Mouse (Mus musculus): ENCODE measurements around the gene Zfp879. TPM values are rescaled to one million over a fixed set of nuclear protein-coding genes. Genes with fewer than 3 reads are reported as not detected.

Gene Zfp879
- total and polyA plus RNA-seq, 2 experiments, result 0.07 to 0.74 TPM

GRCm38 (mm10) chr11:50797674-50798073 lies 43.7 kb downstream of the Zfp879 start:
- DNase-seq (ENCODE audit: extremely low read depth, low read depth, low spot score), result no peak
- Histone ChIP-seq H3K27me3 (ENCODE audit: control insufficient read depth, insufficient read depth, low read length) (no peaks in the 10 kb centered on the region), H3K4me1 (ENCODE audit: control insufficient read depth, insufficient read depth, low read length) (no peaks in the 10 kb centered on the region), H3K27ac (replicated peaks; ENCODE audit: insufficient read depth, low read depth, low read length) (no peak overlapping the region), H3K9ac (ENCODE audit: low read depth, low read length) (no peak overlapping the region), H3K36me3 (ENCODE audit: control insufficient read depth, insufficient read depth, low read length) (no peaks in the 10 kb centered on the region), H3K79me2 (ENCODE audit: control insufficient read depth, insufficient read depth, low read length) (no peaks in the 10 kb centered on the region), H3K4me3 (ENCODE audit: insufficient read depth, low read depth, low read length) (no peak overlapping the region)
- WGBS, result 73% methylated on average over 11 of the region's 11 CpGs
- TF ChIP-seq POLR2A (IDR thresholded peaks at IDR 0.05; ENCODE audit: extremely low read depth, insufficient read depth, low read length) (no peak), CTCF (IDR thresholded peaks at IDR 0.05; ENCODE audit: low read depth, low read length) (no peak)

Other genes starting within 250 kb of the Zfp879 start
- 1.4 and 2.1 TPM in 2 replicates for gene Adamts2, start 239.5 kb downstream of the Zfp879 start, total RNA-seq (2014; rRNA removed)
- gene Adamts2, start 239.5 kb downstream of the Zfp879 start, polyA plus RNA-seq (2012; rRNA removed), result 2.3 and 2.6 TPM in 2 replicates
- 0.28 and 0.34 TPM in 2 replicates for gene Zfp354c, start 13.8 kb downstream of the Zfp879 start, total RNA-seq (2014; rRNA removed)
- 0.05 and 0.10 TPM in 2 replicates for gene Zfp354c, start 13.8 kb downstream of the Zfp879 start, polyA plus RNA-seq (2012; rRNA removed)
- gene Grm6, start 9.1 kb upstream of the Zfp879 start, total RNA-seq (2014; rRNA removed), result not detected in 2 replicates
- gene Grm6, start 9.1 kb upstream of the Zfp879 start, polyA plus RNA-seq (2012; rRNA removed), result 0.06 TPM in 1 of 2 replicates, not detected in the other
- 0.47 and 0.74 TPM in 2 replicates for gene Zfp454, start 46.1 kb upstream of the Zfp879 start, total RNA-seq (2014; rRNA removed)
- gene Zfp454, start 46.1 kb upstream of the Zfp879 start, polyA plus RNA-seq (2012; rRNA removed), result 0.72 and 0.95 TPM in 2 replicates
- 4.3 and 5.1 TPM in 2 replicates for gene Zfp2, start 74.6 kb upstream of the Zfp879 start, total RNA-seq (2014; rRNA removed)
- 1.1 and 1.5 TPM in 2 replicates for gene Zfp2, start 74.6 kb upstream of the Zfp879 start, polyA plus RNA-seq (2012; rRNA removed)
- 1.7 and 3.4 TPM in 2 replicates for gene Zfp354b, start 90.1 kb upstream of the Zfp879 start, total RNA-seq (2014; rRNA removed)
- 0.38 and 0.50 TPM in 2 replicates for gene Zfp354b, start 90.1 kb upstream of the Zfp879 start, polyA plus RNA-seq (2012; rRNA removed)
- gene 4933414I15Rik, start 102.2 kb upstream of the Zfp879 start, total RNA-seq (2014; rRNA removed), result not detected in 2 replicates
- not detected in 2 replicates for gene 4933414I15Rik, start 102.2 kb upstream of the Zfp879 start, polyA plus RNA-seq (2012; rRNA removed)
- not detected in 2 replicates for gene Prop1, start 112.2 kb upstream of the Zfp879 start, total RNA-seq (2014; rRNA removed)
- gene Prop1, start 112.2 kb upstream of the Zfp879 start, polyA plus RNA-seq (2012; rRNA removed), result not detected in 2 replicates
- gene Olfr1378, start 125.0 kb upstream of the Zfp879 start, total RNA-seq (2014; rRNA removed), result not detected in 2 replicates
- gene Olfr1378, start 125.0 kb upstream of the Zfp879 start, polyA plus RNA-seq (2012; rRNA removed), result not detected in 2 replicates
- gene Olfr1377, start 140.4 kb upstream of the Zfp879 start, total RNA-seq (2014; rRNA removed), result not detected in 2 replicates
- gene Olfr1377, start 140.4 kb upstream of the Zfp879 start, polyA plus RNA-seq (2012; rRNA removed), result not detected in 2 replicates
- not detected in 2 replicates for gene Olfr51, start 162.0 kb upstream of the Zfp879 start, total RNA-seq (2014; rRNA removed)
- not detected in 2 replicates for gene Olfr51, start 162.0 kb upstream of the Zfp879 start, polyA plus RNA-seq (2012; rRNA removed)
- gene Olfr54, start 172.7 kb upstream of the Zfp879 start, total RNA-seq (2014; rRNA removed), result not detected in 2 replicates
- not detected in 2 replicates for gene Olfr54, start 172.7 kb upstream of the Zfp879 start, polyA plus RNA-seq (2012; rRNA removed)
- gene Olfr1375, start 206.6 kb upstream of the Zfp879 start, total RNA-seq (2014; rRNA removed), result not detected in 2 replicates
- not detected in 2 replicates for gene Olfr1375, start 206.6 kb upstream of the Zfp879 start, polyA plus RNA-seq (2012; rRNA removed)
- gene Zfp354a, start 217.7 kb upstream of the Zfp879 start, total RNA-seq (2014; rRNA removed), result 3.1 and 3.6 TPM in 2 replicates
- gene Zfp354a, start 217.7 kb upstream of the Zfp879 start, polyA plus RNA-seq (2012; rRNA removed), result 1.6 and 1.9 TPM in 2 replicates

Data from liver, adult 2 months (tissue).